Mouse (Mus musculus) liver, embryonic 14.5 days (tissue): ENCODE results near the gene 4921507P07Rik.

Source experiments
- CTCF ChIP-seq: IDR thresholded peaks from 2 replicates; pipeline ENCODE4 v1.5.1; 2016; ENCODE audit warnings: antibody characterized with exemption, low read depth, control low read depth
- EP300 ChIP-seq: IDR thresholded peaks from 2 replicates; pipeline ENCODE4 v1.6.1; 2016; ENCODE audit warnings: antibody characterized with exemption, low read depth

- TF ChIP-seq EP300 (no peak), CTCF (peak; percentile 15; the same call in 1 of the 2 replicates)
Observed at GRCm38 (mm10) chr6:50557566-50557965, 38.9 kb downstream of the 4921507P07Rik start.
